Mouse (Mus musculus) intestine, embryonic 16.5 days (tissue): Measurements from ENCODE around the gene Cope. TPM values are rescaled to one million over a fixed set of nuclear protein-coding genes. Genes with fewer than 3 reads are reported as not detected.

Source experiments
- ATAC-seq: fragments of 200-750 bp; cut with Nextera tagmentation; 2 replicates; pipeline ENCODE4 v1.8.0; 2017; ENCODE audit warnings: moderate TSS enrichment, moderate library complexity
- H3K27ac ChIP-seq: fragments of 300-500 bp; sonication (generic); 2 replicates; pipeline ENCODE4 v1.5.1; 2014; ENCODE audit warnings: mild to moderate bottlenecking, low read length
- H3K27me3 ChIP-seq: fragments of 300-500 bp; sonication (generic); replicated peaks from 2 replicates; pipeline ENCODE4 v1.6.1; 2014; ENCODE audit warnings: low read length, control low read depth, mixed read lengths; ENCODE audit not compliant: control insufficient read depth, insufficient read depth
- H3K36me3 ChIP-seq: fragments of 300-500 bp; sonication (generic); 2 replicates; pipeline ENCODE4 v1.6.1; 2014; ENCODE audit warnings: low read length, control low read depth; ENCODE audit not compliant: control insufficient read depth, insufficient read depth
- H3K4me1 ChIP-seq: fragments of 300-500 bp; sonication (generic); 2 replicates; pipeline ENCODE4 v1.6.1; 2014; ENCODE audit warnings: low read length, control low read depth, mixed read lengths; ENCODE audit not compliant: control insufficient read depth, insufficient read depth
- H3K4me2 ChIP-seq: fragments of 300-500 bp; sonication (generic); 2 replicates; pipeline ENCODE4 v1.6.1; 2014; ENCODE audit warnings: low read depth, low read length, control low read depth
- H3K4me3 ChIP-seq: fragments of 300-500 bp; sonication (generic); 2 replicates; pipeline ENCODE4 v1.5.1; 2014; ENCODE audit warnings: mild to moderate bottlenecking, low read length
- H3K9ac ChIP-seq: fragments of 300-500 bp; sonication (generic); 2 replicates; pipeline ENCODE4 v1.6.1; 2014; ENCODE audit warnings: low read depth, low read length
- H3K9me3 ChIP-seq: fragments of 300-500 bp; sonication (generic); 2 replicates; pipeline ENCODE4 v1.6.1; 2016; ENCODE audit warnings: low read length, control low read depth; ENCODE audit not compliant: control insufficient read depth
- WGBS: fragments of 180-500 bp; shearing (Covaris S2); extraction: QIAGEN DNeasy Blood & Tissue Kit; methylation state at CpG from one replicate; pipeline ENCODE4 v1.1.7; 2014; 5-methylcytosine and 5-hydroxymethylcytosine counted together
- polyA plus RNA-seq: library from polyadenylated mRNA; unstranded; fragments of >200 nt; fragmentation: Nextera tagmentation; extraction: Ambion mirVana; gene quantifications from 2 replicates; pipeline ENCODE4 v1.2.1, GENCODE M21; 2015

Cope gene
- polyA plus RNA-seq, 1 experiment from 2014 or later = 432 TPM

DNA sequence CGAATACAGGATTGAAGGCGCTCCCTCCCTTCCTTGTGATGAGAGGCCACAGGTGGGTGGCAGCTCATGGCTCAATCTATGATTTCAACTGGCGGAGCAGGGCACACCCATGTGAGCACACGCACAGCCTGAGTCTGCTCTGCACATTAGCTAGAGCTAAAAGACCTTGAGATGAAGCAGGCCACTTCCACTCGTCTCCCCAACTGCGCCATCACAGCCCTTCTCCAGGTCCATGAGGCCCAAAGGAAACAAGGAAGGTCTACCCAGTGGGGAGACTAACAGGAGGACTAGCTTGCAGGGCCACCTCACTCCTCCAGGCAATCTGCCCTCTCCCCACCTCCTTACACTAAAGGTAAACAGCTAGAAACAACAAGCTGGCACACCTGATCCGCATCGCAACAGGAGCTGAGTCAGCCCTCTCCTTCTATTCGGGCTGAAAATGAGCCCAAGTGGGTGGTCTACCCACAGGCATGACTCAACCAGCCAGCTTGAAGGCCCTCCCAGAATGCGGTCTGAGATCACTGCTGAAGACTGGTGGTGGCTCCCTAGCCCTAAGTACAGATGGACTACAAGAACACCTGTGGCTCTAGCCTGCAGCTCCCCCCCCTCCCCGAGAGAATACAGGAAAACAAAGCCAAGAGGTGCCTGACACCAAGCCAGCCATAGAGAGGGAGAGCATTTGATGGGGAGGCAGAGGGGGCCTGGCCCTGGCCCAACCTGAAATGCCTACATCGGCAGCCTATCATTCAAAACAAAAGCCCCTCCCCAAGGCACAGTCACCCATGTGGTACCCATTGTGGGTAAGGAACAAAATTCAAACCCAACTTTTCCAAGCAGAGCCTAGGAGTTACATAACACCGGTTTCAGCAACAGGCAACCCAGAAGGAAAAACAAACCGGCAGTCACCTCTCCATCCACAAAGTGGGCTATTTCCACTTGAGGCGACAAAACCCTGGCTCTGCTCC, 49.0 kb downstream of the Cope start:
- Histone ChIP-seq H3K27ac (0 out of 2 replicates have a peak overlapping the region, but pooled peaks have one; percentile 14), H3K9me3 (no peaks in the 10 kb centered on the region), H3K27me3 (no peaks in the 10 kb centered on the region), H3K9ac (peak overlapping the region; percentile 97), H3K4me2 (peak overlapping the region; percentile 90), H3K4me3 (peak overlapping the region; percentile 99), H3K4me1 (peaks cover 46% of the 10 kb centered on the region), H3K36me3 (0 out of 2 replicates have a peak, but pooled peaks cover 5% of the 10 kb centered on the region)
- no peak for ATAC-seq
- WGBS = 30% methylated on average over 15 of the region's 15 CpGs

- H3K9me3 ChIP-seq = no peaks in the 10 kb centered on the region
- no peak for ATAC-seq
- peak overlapping the region; percentile 97 for H3K9ac ChIP-seq
- peak overlapping the region; percentile 90 for H3K4me2 ChIP-seq
- H3K27ac ChIP-seq = peak overlapping the region; percentile 83; the same call in 1 of the 2 replicates
- no peaks in the 10 kb centered on the region for H3K27me3 ChIP-seq
- 0 out of 2 replicates have a peak, but pooled peaks cover 5% of the 10 kb centered on the region for H3K36me3 ChIP-seq
- 21% methylated on average over 3 of the region's 3 CpGs for WGBS
- H3K4me1 ChIP-seq = peaks cover 46% of the 10 kb centered on the region
- peak overlapping the region; percentile 99 for H3K4me3 ChIP-seq
These were observed 49.7 kb downstream of the Cope start for GRCm38 (mm10) chr8:70352000-70352384.

DNA sequence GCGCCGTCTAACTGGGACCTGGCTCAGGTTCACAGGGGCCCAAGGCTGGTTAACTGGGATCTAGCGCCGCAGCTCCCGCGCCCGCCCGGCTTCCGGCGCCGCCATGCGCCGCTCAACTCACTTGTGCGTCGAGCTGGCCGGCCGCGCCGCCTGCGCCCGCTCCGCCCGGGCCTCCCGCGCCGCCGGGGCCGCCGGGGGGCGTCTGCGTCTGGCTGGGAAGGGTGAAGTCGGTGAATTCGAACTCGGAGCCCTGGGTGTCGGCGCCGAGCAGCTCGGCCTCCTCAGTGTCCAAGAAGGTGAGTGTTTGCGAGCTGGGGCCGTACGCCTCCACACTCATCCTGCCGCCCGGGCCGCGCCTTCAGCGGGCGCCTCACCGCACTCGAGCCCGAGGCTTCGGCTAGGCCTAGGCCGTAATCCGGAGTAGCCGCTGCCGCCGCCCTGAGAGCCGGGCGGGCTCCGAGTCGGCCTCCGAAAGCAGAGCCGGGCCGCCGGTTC, 50.4 kb downstream of the Cope start:
- H3K36me3 ChIP-seq = 0 out of 2 replicates have a peak, but pooled peaks cover 5% of the 10 kb centered on the region
- no peaks in the 10 kb centered on the region for H3K27me3 ChIP-seq
- peak overlapping the region; percentile 99 for H3K4me3 ChIP-seq
- peak overlapping the region; percentile 83 for H3K27ac ChIP-seq
- H3K4me2 ChIP-seq = peak overlapping the region; percentile 90
- H3K9me3 ChIP-seq = no peaks in the 10 kb centered on the region
- peaks cover 46% of the 10 kb centered on the region for H3K4me1 ChIP-seq
- peak overlapping the region; percentile 97 for H3K9ac ChIP-seq
- peak; percentile 42 for ATAC-seq
- WGBS = under 1% methylated on average over 61 of the region's 64 CpGs

DNA sequence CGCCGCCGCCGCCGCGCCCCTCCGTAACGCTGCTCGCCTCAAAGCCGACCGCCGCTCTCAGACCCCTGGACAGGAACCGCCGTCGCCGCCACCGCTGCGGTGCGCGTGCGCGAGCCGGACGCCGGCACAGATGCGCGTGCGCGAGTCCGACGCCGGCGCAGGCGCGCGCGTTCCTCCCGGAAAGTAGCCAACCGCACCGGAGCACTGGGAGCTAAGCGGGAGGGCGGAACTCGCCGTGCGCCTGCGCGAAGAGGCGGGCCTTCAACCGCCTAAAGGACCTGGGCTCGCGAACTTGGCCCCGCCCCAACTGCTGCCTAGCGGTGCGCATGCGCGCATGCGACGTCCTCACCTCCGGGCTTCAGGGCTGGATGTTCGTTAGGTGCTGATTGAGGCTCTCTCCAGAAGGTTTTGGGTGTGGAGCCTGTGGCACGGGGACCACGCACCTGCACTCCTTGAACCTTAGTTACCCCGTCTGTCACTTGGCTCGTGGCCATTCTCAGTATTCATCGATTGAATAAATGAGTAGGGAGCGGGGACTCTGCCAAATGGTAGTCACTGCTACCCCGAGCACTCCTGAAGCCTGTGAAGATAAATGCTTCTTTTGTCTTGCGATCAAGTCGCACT, 51.0 kb downstream of the Cope start, which contains the start of gene Upf1:
TSS of gene Upf1 (minus strand) at position 85 of the 624 bp plus-strand sequence.
- Histone ChIP-seq H3K27ac (peak within 1 kb of the TSS; percentile 83), H3K9me3 (no peaks in the 10 kb centered on the region), H3K9ac (peak within 1 kb of the TSS; percentile 97), H3K27me3 (no peaks in the 10 kb centered on the region), H3K4me2 (peak within 1 kb of the TSS; percentile 90), H3K36me3 (0 out of 2 replicates have a peak, but pooled peaks cover 5% of the 10 kb centered on the region), H3K4me1 (peaks cover 41% of the 10 kb centered on the region), H3K4me3 (peak within 1 kb of the TSS; percentile 99)
- peak; percentile 91 for ATAC-seq
- WGBS = under 1% methylated on average over 69 of the region's 69 CpGs

DNA sequence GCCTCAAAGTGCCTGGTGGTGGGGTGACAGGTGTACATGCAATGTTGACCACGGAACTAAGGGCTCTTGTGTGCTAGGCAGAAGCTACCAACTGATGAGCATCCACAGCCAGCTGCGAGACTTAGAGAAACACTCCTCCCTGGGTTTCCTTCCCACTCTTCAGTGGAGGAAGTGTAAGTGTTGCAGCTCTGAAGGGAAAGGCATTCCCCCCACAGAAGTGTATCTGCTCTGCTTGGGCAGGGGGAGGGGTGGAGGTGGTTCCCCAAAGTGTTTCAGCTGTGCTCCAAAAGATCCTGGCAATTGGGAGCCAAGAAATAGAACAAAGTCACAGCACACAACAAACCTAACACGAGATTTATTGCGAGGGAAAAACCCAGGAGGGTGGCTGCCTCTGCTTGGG, 51.7 kb downstream of the Cope start:
- Histone ChIP-seq H3K36me3 (0 out of 2 replicates have a peak, but pooled peaks cover under 1% of the 10 kb centered on the region), H3K27ac (peak overlapping the region; percentile 74), H3K9me3 (no peaks in the 10 kb centered on the region), H3K4me1 (peaks cover 35% of the 10 kb centered on the region), H3K4me2 (peak overlapping the region; percentile 75), H3K4me3 (peak overlapping the region; percentile 99), H3K9ac (peak overlapping the region; percentile 74), H3K27me3 (no peaks in the 10 kb centered on the region)
- WGBS = 54% methylated on average over 4 of the region's 4 CpGs
- no peak for ATAC-seq

DNA sequence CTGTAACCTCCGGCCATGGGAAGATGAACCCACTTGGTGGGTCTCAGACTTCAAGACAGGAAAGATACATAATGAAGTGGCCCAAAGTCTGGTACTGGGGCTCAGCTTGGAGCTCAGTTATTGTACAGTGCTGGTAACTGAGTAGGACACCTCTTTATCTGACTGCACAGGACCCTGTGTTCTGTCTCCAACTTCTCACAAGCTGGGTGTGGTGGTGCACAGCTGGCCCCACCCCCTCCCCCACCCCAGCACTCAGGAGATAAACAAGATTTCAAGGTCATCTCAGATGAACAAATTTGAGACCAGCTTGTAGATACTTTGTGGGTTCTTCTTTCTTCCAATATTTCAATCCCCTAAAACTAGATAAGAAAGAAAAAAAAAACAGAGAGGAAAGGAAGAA, 53.8 kb downstream of the Cope start:
- H3K4me1 ChIP-seq = peaks cover 19% of the 10 kb centered on the region
- no peak overlapping the region for H3K4me3 ChIP-seq
- H3K36me3 ChIP-seq = no peaks in the 10 kb centered on the region
- H3K27ac ChIP-seq = no peak overlapping the region
- WGBS = 78% methylated on average over 1 of the region's 1 CpGs
- H3K9ac ChIP-seq = no peak overlapping the region
- H3K4me2 ChIP-seq = no peak overlapping the region
- no peak for ATAC-seq
- H3K9me3 ChIP-seq = no peaks in the 10 kb centered on the region
- H3K27me3 ChIP-seq = no peaks in the 10 kb centered on the region

GRCm38 (mm10) chr8:70359411-70359810, 57.1 kb downstream of the Cope start:
- peaks cover 3% of the 10 kb centered on the region for H3K4me1 ChIP-seq
- H3K27ac ChIP-seq = no peak overlapping the region
- H3K9me3 ChIP-seq = no peaks in the 10 kb centered on the region
- no peaks in the 10 kb centered on the region for H3K27me3 ChIP-seq
- H3K36me3 ChIP-seq = no peaks in the 10 kb centered on the region
- H3K9ac ChIP-seq = no peak overlapping the region
- no peak overlapping the region for H3K4me2 ChIP-seq
- WGBS = 21% methylated on average over 3 of the region's 3 CpGs
- ATAC-seq = no peak
- H3K4me3 ChIP-seq = no peak overlapping the region

- Histone ChIP-seq H3K4me1 (peaks cover 4% of the 10 kb centered on the region; the same call in 1 of the 2 replicates), H3K4me2 (no peak overlapping the region), H3K27me3 (no peaks in the 10 kb centered on the region), H3K27ac (no peak overlapping the region), H3K9ac (no peak overlapping the region), H3K36me3 (no peaks in the 10 kb centered on the region), H3K9me3 (no peaks in the 10 kb centered on the region), H3K4me3 (no peak overlapping the region)
- no peak for ATAC-seq
- 62% methylated on average over 4 of the region's 4 CpGs for WGBS
These were observed 58.5 kb downstream of the Cope start for GRCm38 (mm10) chr8:70360769-70361168.

GRCm38 (mm10) chr8:70361484-70362032, 59.2 kb downstream of the Cope start:
- Histone ChIP-seq H3K27me3 (no peaks in the 10 kb centered on the region), H3K4me1 (peaks cover 4% of the 10 kb centered on the region; the same call in 1 of the 2 replicates), H3K4me3 (no peak overlapping the region), H3K9ac (no peak overlapping the region), H3K9me3 (no peaks in the 10 kb centered on the region), H3K27ac (no peak overlapping the region), H3K36me3 (no peaks in the 10 kb centered on the region), H3K4me2 (no peak overlapping the region)
- ATAC-seq = no peak
- WGBS = 68% methylated on average over 10 of the region's 10 CpGs
